7 mouse cellular contexts compared by ENCODE assay signal in the genomic region with DNA sequence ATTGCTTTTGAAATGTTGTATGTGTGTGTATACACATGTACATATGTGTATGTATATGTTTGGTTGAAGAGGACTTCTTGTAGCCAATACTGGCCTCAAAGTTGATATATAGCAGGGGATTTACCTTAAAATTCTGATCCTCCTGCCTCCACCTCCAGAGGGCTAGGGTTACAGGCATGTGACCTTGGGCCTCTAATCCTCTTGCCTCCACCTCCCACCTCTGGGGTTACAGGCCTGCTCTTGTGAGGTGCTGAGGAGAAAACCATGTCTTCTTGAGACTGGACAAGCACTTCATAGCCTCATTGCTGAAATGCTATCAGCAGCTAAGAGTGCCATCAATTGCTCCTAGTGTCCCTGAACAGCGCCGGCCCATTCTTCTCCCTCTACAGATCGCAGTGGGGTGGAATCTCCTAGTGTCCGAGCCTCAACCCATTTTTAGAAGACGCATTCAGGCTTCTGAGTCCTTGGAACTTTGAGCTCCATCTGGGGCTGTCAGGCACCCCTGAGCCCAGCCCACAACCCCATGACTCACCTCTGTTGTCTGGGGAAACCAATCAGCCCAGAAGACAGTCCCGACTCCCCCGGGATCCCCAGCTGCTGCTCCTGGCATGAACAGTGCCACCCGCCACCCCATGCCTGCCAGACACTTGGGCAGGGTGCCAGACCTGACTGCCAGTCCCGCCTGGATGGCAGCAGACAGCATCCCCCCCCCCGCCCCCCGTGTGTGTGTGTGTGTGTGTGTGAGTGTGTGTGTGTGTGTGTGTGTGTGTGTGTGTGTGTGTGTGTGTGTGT. TPM values are rescaled to one million over a fixed set of nuclear protein-coding genes. Genes with fewer than 3 reads are reported as not detected.
DNase-seq lines count a peak whose midpoint lies in the region; ATAC-seq and TF ChIP-seq lines count a peak whose summit lies in the region.

No protein-coding gene starts in this region.

- no peak for TF ChIP-seq EP300 in heart, adult 2 months (IDR thresholded peaks at IDR 0.05; ENCODE audit: insufficient read depth, low read depth, low read length)

- 42% methylated on average over 11 of the region's 11 CpGs for WGBS in embryonic facial prominence, embryonic 13.5 days
- WGBS in heart, adult 2 months = 35% methylated on average over 9 of the region's 11 CpGs
- 37% methylated on average over 11 of the region's 11 CpGs for WGBS in neural tube, embryonic 12.5 days
- WGBS in thymus, adult 2 months = 45% methylated on average over 11 of the region's 11 CpGs

- H3K4me1 ChIP-seq in embryonic facial prominence, embryonic 13.5 days = peaks cover 31% of the 10 kb centered on the region
- peaks cover 6% of the 10 kb centered on the region for H3K4me1 ChIP-seq in heart, adult 2 months (ENCODE audit: control insufficient read depth, insufficient read depth, low read length)
- H3K4me1 ChIP-seq in neural tube, embryonic 12.5 days = peaks cover 15% of the 10 kb centered on the region
- H3K4me1 ChIP-seq in thymus, adult 2 months (replicated peaks; ENCODE audit: control insufficient read depth, insufficient read depth, low read length) = peaks cover 10% of the 10 kb centered on the region

- H3K4me2 ChIP-seq in embryonic facial prominence, embryonic 13.5 days = peak overlapping the region; percentile 55
- peak overlapping the region; percentile 53 for H3K4me2 ChIP-seq in neural tube, embryonic 12.5 days (replicated peaks)

- no peaks in the 10 kb centered on the region for H3K9me3 ChIP-seq in embryonic facial prominence, embryonic 13.5 days
- no peaks in the 10 kb centered on the region for H3K9me3 ChIP-seq in neural tube, embryonic 12.5 days

- no peak overlapping the region for H3K4me3 ChIP-seq in embryonic facial prominence, embryonic 13.5 days
- no peak overlapping the region for H3K4me3 ChIP-seq in heart, adult 2 months
- 0 out of 2 replicates have a peak overlapping the region, but pooled peaks have one; percentile 7 for H3K4me3 ChIP-seq in neural tube, embryonic 12.5 days
- no peak overlapping the region for H3K4me3 ChIP-seq in thymus, adult 2 months (ENCODE audit: control insufficient read depth, insufficient read depth, low read length)

- no peak overlapping the region for H3K9ac ChIP-seq in embryonic facial prominence, embryonic 13.5 days
- H3K9ac ChIP-seq in heart, adult 2 months (ENCODE audit: low read depth, low read length) = no peak overlapping the region
- no peak overlapping the region for H3K9ac ChIP-seq in neural tube, embryonic 12.5 days

- intact Hi-C loops in heart, adult 2 months (cut with DNase I) = loop anchor here (2.0 kb wide), 2 partner anchors 28 to 30 kb away; partner anchors contain the start of gene Pmepa1
- intact Hi-C loops in left cerebral cortex, postnatal 25 days (cut with DNase I) = loop anchor here (2.0 kb wide), 1 partner anchor 40 kb away; no protein-coding TSS in a partner anchor

- H3K27ac ChIP-seq in embryonic facial prominence, embryonic 13.5 days = peak overlapping the region; percentile 51; the same call in 1 of the 2 replicates
- H3K27ac ChIP-seq in heart, adult 2 months = peak overlapping the region; percentile 15; the same call in 1 of the 2 replicates
- no peak overlapping the region for H3K27ac ChIP-seq in neural tube, embryonic 12.5 days
- H3K27ac ChIP-seq in thymus, adult 2 months (ENCODE audit: control insufficient read depth, insufficient read depth, low read length) = no peak overlapping the region

- no peak for TF ChIP-seq CTCF in heart, adult 2 months (IDR thresholded peaks at IDR 0.05)
- no peak for TF ChIP-seq CTCF in thymus, adult 2 months (IDR thresholded peaks at IDR 0.05; ENCODE audit: borderline replicate concordance, control insufficient read depth, extremely low read depth, insufficient read depth, low read length, poor library complexity)

- no peak for TF ChIP-seq POLR2A in heart, adult 2 months (IDR thresholded peaks at IDR 0.05; ENCODE audit: insufficient read depth, low read depth, low read length)
- no peak for TF ChIP-seq POLR2A in thymus, adult 2 months (IDR thresholded peaks at IDR 0.05; ENCODE audit: control insufficient read depth, extremely low read depth, insufficient read depth, low read length, poor library complexity)

- DNase-seq in adrenal gland, postnatal 14 days = peak; percentile 96
- DNase-seq in heart, adult 2 months = peak; percentile 75 to 80
- peak; percentile 61 for DNase-seq in kidney, adult 18-20 months
- DNase-seq in left cerebral cortex, postnatal 25 days (ENCODE audit: low spot score in 2 of 2) = peak; percentile 84 to 89
- DNase-seq in thymus, adult 2 months = peak; percentile 15

- no peaks in the 10 kb centered on the region for H3K27me3 ChIP-seq in embryonic facial prominence, embryonic 13.5 days
- no peaks in the 10 kb centered on the region for H3K27me3 ChIP-seq in heart, adult 2 months (ENCODE audit: control insufficient read depth, insufficient read depth, low read length)
- no peaks in the 10 kb centered on the region; the same call in 1 of the 2 replicates for H3K27me3 ChIP-seq in neural tube, embryonic 12.5 days (replicated peaks)
- H3K27me3 ChIP-seq in thymus, adult 2 months (ENCODE audit: control insufficient read depth, insufficient read depth, low read length) = no peaks in the 10 kb centered on the region

- H3K36me3 ChIP-seq in embryonic facial prominence, embryonic 13.5 days = no peaks in the 10 kb centered on the region
- H3K36me3 ChIP-seq in heart, adult 2 months (ENCODE audit: control insufficient read depth, insufficient read depth, low read length) = no peaks in the 10 kb centered on the region
- no peaks in the 10 kb centered on the region for H3K36me3 ChIP-seq in neural tube, embryonic 12.5 days
- H3K36me3 ChIP-seq in thymus, adult 2 months (ENCODE audit: control insufficient read depth, insufficient read depth, low read length) = no peaks in the 10 kb centered on the region

- no peaks in the 10 kb centered on the region for H3K79me2 ChIP-seq in heart, adult 2 months (replicated peaks; ENCODE audit: control insufficient read depth, insufficient read depth, low read length)

- peak; percentile 80 for ATAC-seq in embryonic facial prominence, embryonic 13.5 days (ENCODE audit: insufficient number of reproducible peaks, insufficient read depth, low FRiP score, low TSS enrichment, low read depth)
- peak; percentile 90 for ATAC-seq in neural tube, embryonic 12.5 days (ENCODE audit: low FRiP score, low read depth)

RNA-seq across cellular contexts. Expression of gene Pmepa1, which starts 30.6 kb away (rescaled TPM):
- total RNA-seq in adrenal gland, postnatal 14 days (2021) = 58.4 and 117 TPM in 2 replicates
- 6.3 and 7.3 TPM in 2 replicates for polyA plus RNA-seq in embryonic facial prominence, embryonic 13.5 days (2015; fragmentation: Nextera tagmentation; extraction: Ambion mirVana)
- 10 to 100 TPM; 28.4 to 31.4 TPM for total RNA-seq in heart, adult 2 months (2021)
- 37.4 and 41.7 TPM in 2 replicates for polyA plus RNA-seq in heart, adult 2 months (2012; rRNA removed)
- 10 to 100 TPM; 44.9 to 53.8 TPM for total RNA-seq in left cerebral cortex, postnatal 25 days (2021)
- 6.6 and 7.4 TPM in 2 replicates for polyA plus RNA-seq in neural tube, embryonic 12.5 days (2016; fragmentation: Nextera tagmentation; extraction: Ambion mirVana)
- 68.7 and 70.3 TPM in 2 replicates for polyA plus RNA-seq in thymus, adult 2 months (2012; rRNA removed)

Comparison
In these comparisons a context has a peak if more than half of its experiments do, and no peak if none do; other contexts are left out.
1. DNase-seq: peak in every context shown above with its lines; median percentile 96 in adrenal gland, postnatal 14 days; 86 in left cerebral cortex, postnatal 25 days; 78 in heart, adult 2 months; 61 in kidney, adult 18-20 months; 15 in thymus, adult 2 months.
2. H3K27ac ChIP-seq: peak in embryonic facial prominence, embryonic 13.5 days (single experiment) and heart, adult 2 months (single experiment); none in neural tube, embryonic 12.5 days (single experiment) and thymus, adult 2 months (single experiment).